Mouse (Mus musculus) kidney, adult 2 months (tissue): ENCODE results near the gene Minos1. TPM values are rescaled to one million over a fixed set of nuclear protein-coding genes. Genes with fewer than 3 reads are reported as not detected.
A peak's percentile ranks its signal among the peaks of the same experiment; 100 is the strongest.

ENCODE experiments used
- DNase-seq: peaks from one replicate; pipeline ENCODE4 v3.0.0; 2021
- H3K27ac ChIP-seq: fragments of 200-500 bp; 2 replicates; pipeline ENCODE4 v1.5.1; 2012; ENCODE audit warnings: low read depth, low read length, control low read depth, inconsistent platforms; ENCODE audit not compliant: insufficient read depth
- H3K27me3 ChIP-seq: fragments of 200-500 bp; replicated peaks from 2 replicates; pipeline ENCODE4 v1.6.1; 2012; ENCODE audit warnings: mild to moderate bottlenecking, moderate library complexity, low read length, inconsistent platforms; ENCODE audit not compliant: control insufficient read depth, insufficient read depth
- H3K36me3 ChIP-seq: fragments of 200-500 bp; 2 replicates; pipeline ENCODE4 v1.6.1; 2012; ENCODE audit warnings: mild to moderate bottlenecking, moderate library complexity, low read length, inconsistent platforms; ENCODE audit not compliant: control insufficient read depth, insufficient read depth
- H3K4me1 ChIP-seq: fragments of 200-500 bp; 2 replicates; pipeline ENCODE4 v1.6.1; 2011; ENCODE audit warnings: low read length; ENCODE audit not compliant: control insufficient read depth, insufficient read depth
- H3K4me3 ChIP-seq: fragments of 200-500 bp; 2 replicates; pipeline ENCODE4 v1.5.1; 2011; ENCODE audit warnings: mild to moderate bottlenecking, low read depth, low read length, control low read depth; ENCODE audit not compliant: insufficient read depth
- CTCF ChIP-seq: fragments of 200-500 bp; conservative IDR thresholded peaks from 2 replicates; pipeline ENCODE4 v1.5.1; 2011; ENCODE audit warnings: low read depth, mild to moderate bottlenecking, control low read depth, low read length, moderate library complexity, mixed read lengths; ENCODE audit not compliant: insufficient read depth, insufficient read length
- POLR2A ChIP-seq: fragments of 200-500 bp; IDR thresholded peaks from one replicate; pipeline ENCODE4 v1.6.1; 2011; ENCODE audit warnings: low read depth, low read length, control low read depth
- WGBS: fragments of 180-500 bp; shearing (Covaris S2); methylation state at CpG from one replicate; pipeline ENCODE4 v1.1.7; 2018; 5-methylcytosine and 5-hydroxymethylcytosine counted together
- polyA plus RNA-seq: library from polyadenylated mRNA; depleted of rRNA; stranded (reverse); fragments of >200 nt; gene quantifications from 2 replicates; pipeline ENCODE4 v1.2.3, GENCODE M21; 2012

Gene Minos1
- polyA plus RNA-seq, 1 experiment: 157 TPM

DNA sequence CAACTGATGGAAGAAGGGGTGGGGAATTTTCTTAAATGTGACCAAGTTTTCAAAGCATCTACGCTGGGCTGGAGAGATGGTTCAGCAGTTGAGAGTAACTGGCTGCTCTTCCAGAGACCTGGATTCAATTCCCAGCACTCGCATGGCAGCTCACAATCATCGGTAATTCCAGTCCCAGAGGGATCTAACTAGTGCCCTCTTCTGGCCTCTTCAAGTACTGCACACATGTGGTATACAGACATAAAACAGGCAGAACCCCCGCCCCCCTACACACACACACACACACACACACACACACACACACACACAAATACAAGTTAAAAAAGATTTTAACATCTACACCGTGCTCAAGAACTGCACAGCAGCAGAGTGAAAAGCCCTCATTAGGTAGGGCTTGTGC is 15.2 kb downstream of the Minos1 start:
- no peak for DNase-seq
- 89% methylated on average over 5 of the region's 5 CpGs for WGBS

DNA sequence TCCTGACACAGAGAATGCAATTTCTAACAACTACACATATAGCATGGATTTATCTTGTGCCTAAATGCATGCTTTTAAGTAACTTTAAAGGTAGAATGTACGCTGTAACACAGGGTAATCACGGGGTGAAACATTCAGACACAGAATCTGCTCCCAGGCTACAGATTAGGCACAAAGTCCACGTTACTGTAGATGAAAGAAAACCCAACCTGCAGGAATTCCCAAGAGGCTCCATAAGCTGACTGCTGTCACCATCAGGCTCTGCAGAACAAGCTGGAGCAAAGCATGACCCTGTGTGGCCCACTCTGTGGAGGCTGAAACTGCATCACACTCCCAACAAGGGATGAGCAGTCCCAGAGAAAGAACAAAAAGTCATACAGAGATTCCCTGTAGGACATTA is 18.4 kb downstream of the Minos1 start:
- Histone ChIP-seq H3K36me3 (no peaks in the 10 kb centered on the region), H3K4me1 (peaks cover 65% of the 10 kb centered on the region), H3K27ac (peak overlapping the region; percentile 98), H3K4me3 (no peak overlapping the region), H3K27me3 (no peaks in the 10 kb centered on the region)
- 38% methylated on average over 3 of the region's 3 CpGs for WGBS
- peak; percentile 61 for DNase-seq
- TF ChIP-seq CTCF (no peak), POLR2A (no peak)

More for the DNA sequence above, 15.2 kb downstream of the Minos1 start:
- Histone ChIP-seq H3K4me3 (no peak overlapping the region), H3K27me3 (no peaks in the 10 kb centered on the region), H3K4me1 (peaks cover 65% of the 10 kb centered on the region), H3K27ac (no peak overlapping the region), H3K36me3 (no peaks in the 10 kb centered on the region)
- TF ChIP-seq POLR2A (no peak), CTCF (peak; percentile 20; the same call in 1 of the 2 replicates)

DNA sequence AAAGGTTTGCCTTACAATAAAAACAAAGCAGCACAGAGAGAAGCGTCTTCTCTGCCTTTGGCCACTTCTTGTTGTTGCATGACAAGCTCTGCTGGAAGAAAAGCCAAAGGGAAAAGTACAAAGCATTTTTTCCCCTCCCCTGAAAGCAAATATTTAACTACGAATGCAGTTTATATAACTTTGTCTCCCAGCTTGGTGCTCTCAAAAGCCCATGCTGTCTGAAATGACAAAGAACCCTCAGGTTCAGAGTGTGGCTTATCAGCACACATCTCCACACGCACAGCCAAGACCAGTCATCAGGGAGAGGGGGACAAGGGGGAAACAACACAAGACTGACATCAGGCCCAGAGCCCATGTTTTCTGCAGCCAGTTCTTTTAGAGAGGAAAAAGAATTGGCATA is 19.5 kb downstream of the Minos1 start:
- Histone ChIP-seq H3K27ac (peak overlapping the region; percentile 98), H3K27me3 (no peaks in the 10 kb centered on the region), H3K4me1 (peaks cover 58% of the 10 kb centered on the region), H3K36me3 (no peaks in the 10 kb centered on the region), H3K4me3 (0 out of 2 replicates have a peak overlapping the region, but pooled peaks have one; percentile 13)
- 13% methylated on average over 3 of the region's 3 CpGs for WGBS
- no peak for TF ChIP-seq POLR2A
- TF ChIP-seq CTCF: no peak
- DNase-seq: peak; percentile 84

- WGBS: 29% methylated on average over 3 of the region's 3 CpGs
- Histone ChIP-seq H3K4me3 (no peak overlapping the region), H3K36me3 (no peaks in the 10 kb centered on the region), H3K27me3 (no peaks in the 10 kb centered on the region), H3K4me1 (peaks cover 57% of the 10 kb centered on the region), H3K27ac (peak overlapping the region; percentile 98)
- DNase-seq: peak; percentile 75
- no peak for TF ChIP-seq CTCF
- no peak for TF ChIP-seq POLR2A
Observed at GRCm38 (mm10) chr4:139110858-139111257, 20.1 kb downstream of the Minos1 start.

GRCm38 (mm10) chr4:139105453-139105852 is 25.5 kb downstream of the Minos1 start:
- TF ChIP-seq POLR2A (no peak), CTCF (no peak)
- 83% methylated on average over 1 of the region's 1 CpGs for WGBS
- Histone ChIP-seq H3K4me1 (peaks cover 20% of the 10 kb centered on the region), H3K4me3 (no peak overlapping the region), H3K36me3 (no peaks in the 10 kb centered on the region), H3K27me3 (no peaks in the 10 kb centered on the region), H3K27ac (no peak overlapping the region)
- DNase-seq: no peak

- Histone ChIP-seq H3K4me1 (0 out of 2 replicates have a peak, but pooled peaks cover 3% of the 10 kb centered on the region), H3K4me3 (no peak overlapping the region), H3K27me3 (no peaks in the 10 kb centered on the region), H3K27ac (no peak overlapping the region), H3K36me3 (no peaks in the 10 kb centered on the region)
- 79% methylated on average over 6 of the region's 6 CpGs for WGBS
- DNase-seq: no peak
- TF ChIP-seq POLR2A (no peak), CTCF (no peak)
Observed at GRCm38 (mm10) chr4:139101546-139101945, 29.4 kb downstream of the Minos1 start.

GRCm38 (mm10) chr4:139100326-139100725 is 30.6 kb downstream of the Minos1 start:
- no peak for DNase-seq
- 78% methylated on average over 8 of the region's 8 CpGs for WGBS
- Histone ChIP-seq H3K4me1 (no peaks in the 10 kb centered on the region), H3K36me3 (no peaks in the 10 kb centered on the region), H3K27me3 (no peaks in the 10 kb centered on the region), H3K27ac (no peak overlapping the region), H3K4me3 (no peak overlapping the region)
- TF ChIP-seq CTCF: no peak
- TF ChIP-seq POLR2A: no peak

DNA sequence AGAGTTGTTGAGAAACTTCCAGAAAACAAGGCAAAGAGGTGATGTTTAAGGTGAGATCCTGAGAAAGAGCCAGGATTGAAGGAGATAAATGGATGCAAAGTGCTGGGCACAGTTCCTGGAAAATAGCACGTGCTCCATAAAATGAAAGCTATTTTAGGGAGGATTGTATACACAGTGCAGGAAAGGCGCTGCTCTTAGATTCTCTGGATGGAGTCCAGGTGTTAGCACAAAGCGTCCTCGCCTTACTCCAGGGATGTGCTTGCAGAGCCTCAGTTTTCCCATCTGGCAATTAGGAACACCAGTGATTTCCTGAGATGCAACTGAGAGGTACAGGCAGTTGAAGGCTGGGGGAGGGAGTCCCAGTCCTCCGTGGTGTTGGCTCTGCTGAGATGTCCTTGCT is 34.7 kb downstream of the Minos1 start:
- Histone ChIP-seq H3K4me3 (no peak overlapping the region), H3K27ac (no peak overlapping the region), H3K36me3 (no peaks in the 10 kb centered on the region), H3K4me1 (0 out of 2 replicates have a peak, but pooled peaks cover 3% of the 10 kb centered on the region), H3K27me3 (no peaks in the 10 kb centered on the region)
- WGBS: 20% methylated on average over 5 of the region's 5 CpGs
- DNase-seq: peak; percentile 25
- TF ChIP-seq POLR2A (no peak), CTCF (no peak)
